Mouse (Mus musculus): ENCODE data around the gene Mcm2.

DNA sequence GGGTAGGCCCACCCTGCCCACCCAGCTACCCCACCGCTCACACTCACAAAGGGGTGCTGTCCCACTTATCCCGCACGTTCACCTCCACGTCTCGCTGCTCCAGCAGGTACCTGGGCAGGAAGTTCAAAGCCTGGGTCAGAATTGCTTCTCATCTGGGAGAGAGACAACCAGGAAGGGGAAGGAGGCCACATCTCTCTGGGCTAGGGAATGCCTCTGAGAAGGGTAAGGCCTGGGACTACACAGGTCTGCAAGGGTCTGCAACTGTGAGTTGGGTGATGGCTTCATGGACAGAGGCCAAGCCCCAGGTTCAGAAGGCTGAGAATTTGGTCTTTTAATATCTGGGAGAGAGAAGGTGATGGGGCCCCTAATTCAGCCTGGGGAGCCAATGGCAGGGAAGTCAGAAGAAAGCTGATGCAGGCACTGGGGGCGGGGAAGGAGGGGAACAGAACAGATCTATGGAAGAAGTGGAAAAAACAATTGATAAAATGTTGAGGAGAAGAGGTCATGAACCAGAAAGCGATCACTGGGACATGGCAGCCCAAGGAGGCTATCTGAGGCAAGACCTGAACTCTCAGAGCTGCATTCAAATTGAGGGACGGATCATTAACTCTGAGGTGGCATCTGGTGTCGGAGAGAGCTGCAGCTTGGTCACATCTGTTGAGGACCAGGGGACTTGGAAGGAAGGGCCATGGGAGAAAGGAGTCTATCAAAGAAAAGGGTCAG is 57.6 kb downstream of the Mcm2 start:
- no peak for TF ChIP-seq CTCF (IDR thresholded peaks at IDR 0.05; ENCODE audit: low read depth)
- no peak for TF ChIP-seq EP300 (IDR thresholded peaks at IDR 0.05; ENCODE audit: low read depth)

All from heart, postnatal 0 days (tissue).